Mouse (Mus musculus): ENCODE results near the gene Tubg1. TPM values are rescaled to one million over a fixed set of nuclear protein-coding genes. Genes with fewer than 3 reads are reported as not detected.

Tubg1 gene
- polyA plus RNA-seq, 1 experiment, result 46.6 TPM

DNA sequence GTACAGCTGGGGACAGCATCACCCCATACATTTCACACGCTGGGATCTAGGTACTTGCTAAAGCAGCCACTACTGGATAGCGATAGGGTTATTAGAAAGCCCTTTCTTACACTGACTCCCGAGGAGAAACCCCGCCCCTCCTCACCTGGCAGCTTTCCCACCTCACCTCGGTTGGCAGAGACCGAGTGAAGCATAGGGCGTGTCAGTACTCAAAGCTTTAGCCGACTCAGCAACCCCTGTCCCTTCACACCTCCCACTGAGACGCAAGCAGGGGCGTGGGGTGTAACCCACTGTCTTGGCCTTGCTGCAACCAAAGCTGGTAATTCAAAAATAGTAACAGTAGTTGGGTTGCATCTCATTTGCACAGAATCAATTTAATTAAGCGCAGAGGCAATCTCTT lies 53.4 kb downstream of the Tubg1 start:
- Histone ChIP-seq H3K4me1 (ENCODE audit: control insufficient read depth, insufficient read depth, insufficient read length, low read length) (peaks cover 11% of the 10 kb centered on the region), H3K4me3 (ENCODE audit: insufficient read depth, low read depth, low read length) (peak overlapping the region; percentile 24), H3K27ac (replicated peaks; ENCODE audit: low read depth, low read length) (peak overlapping the region; percentile 61)

- Histone ChIP-seq H3K27ac (replicated peaks; ENCODE audit: low read depth, low read length) (peak overlapping the region; percentile 80), H3K4me3 (ENCODE audit: insufficient read depth, low read depth, low read length) (peak overlapping the region; percentile 63), H3K4me1 (ENCODE audit: control insufficient read depth, insufficient read depth, insufficient read length, low read length) (peaks cover 8% of the 10 kb centered on the region)
These were observed 54.1 kb downstream of the Tubg1 start for GRCm38 (mm10) chr11:101173631-101174388.

DNA sequence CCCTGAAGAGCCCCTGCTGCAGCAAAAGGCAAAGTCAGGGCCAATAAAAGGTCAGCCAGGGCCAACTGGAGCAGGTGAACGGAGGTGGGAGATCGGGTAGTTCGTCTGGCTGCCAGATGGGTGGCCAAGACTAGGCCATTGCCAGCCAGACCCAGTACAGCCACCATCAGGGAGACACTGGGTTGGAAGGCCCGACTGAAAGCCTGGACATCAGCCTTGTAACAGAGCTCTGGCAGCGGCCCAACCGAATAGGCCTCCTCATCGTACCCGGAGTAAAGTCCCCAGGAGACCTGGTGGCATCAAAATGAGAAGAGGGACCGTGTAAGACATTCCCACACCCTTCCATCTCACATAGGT lies 54.6 kb downstream of the Tubg1 start:
- peak overlapping the region; percentile 80 for H3K27ac ChIP-seq (replicated peaks; ENCODE audit: low read depth, low read length)
- peaks cover 8% of the 10 kb centered on the region for H3K4me1 ChIP-seq (ENCODE audit: control insufficient read depth, insufficient read depth, insufficient read length, low read length)
- H3K4me3 ChIP-seq (ENCODE audit: insufficient read depth, low read depth, low read length), result peak overlapping the region; percentile 63

DNA sequence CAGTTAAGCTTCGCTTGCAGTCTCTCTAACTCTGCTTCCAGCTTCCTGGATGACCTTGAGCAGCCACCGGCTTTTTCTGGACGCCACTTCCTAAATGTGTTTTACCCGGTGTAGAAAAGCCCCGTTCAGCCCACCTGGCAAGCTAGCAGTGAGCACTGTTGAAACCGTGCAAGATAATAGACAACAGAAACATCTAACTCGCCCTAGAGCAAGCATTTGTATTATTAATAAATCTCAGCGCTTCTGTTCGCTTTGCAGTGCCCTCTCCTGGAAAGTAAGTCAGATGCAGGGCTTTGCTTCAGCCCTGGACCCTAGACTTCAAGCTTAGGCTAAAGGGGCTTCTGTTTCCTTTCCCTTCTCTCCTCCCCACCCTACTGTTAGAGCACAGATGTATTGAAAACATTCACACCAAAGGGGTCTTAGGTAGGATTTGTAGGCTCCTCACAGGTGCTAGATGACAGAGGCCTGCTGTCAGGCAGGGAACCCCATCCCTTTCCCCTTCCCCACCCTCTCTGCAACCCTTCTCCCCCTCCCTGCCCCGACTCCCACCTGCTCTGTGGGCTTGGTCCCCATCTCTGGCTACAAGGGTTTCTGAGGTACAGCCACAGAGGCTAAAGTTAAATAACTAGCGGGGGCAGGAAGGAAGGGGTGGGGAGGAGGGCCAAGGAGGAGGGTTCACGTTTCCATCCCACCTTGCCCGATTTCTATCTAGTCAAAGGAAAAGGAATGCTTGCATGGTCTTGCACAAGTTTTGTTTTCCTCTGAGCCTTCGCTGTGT lies 55.3 kb downstream of the Tubg1 start, which contains the start of gene Ccr10:
Gene Ccr10 (minus strand): TSS at position 593 of the 778 bp plus-strand sequence.
- peak within 1 kb of the TSS; percentile 80 for H3K27ac ChIP-seq (replicated peaks; ENCODE audit: low read depth, low read length)

GRCm38 (mm10) chr11:101175636-101176116 lies 55.9 kb downstream of the Tubg1 start:
- Histone ChIP-seq H3K4me3 (ENCODE audit: insufficient read depth, low read depth, low read length) (peak overlapping the region; percentile 63), H3K27ac (replicated peaks; ENCODE audit: low read depth, low read length) (no peak overlapping the region), H3K4me1 (ENCODE audit: control insufficient read depth, insufficient read depth, insufficient read length, low read length) (peaks cover 8% of the 10 kb centered on the region)

More for the DNA sequence above, 55.3 kb downstream of the Tubg1 start, which contains the start of gene Ccr10:
- Histone ChIP-seq H3K4me1 (ENCODE audit: control insufficient read depth, insufficient read depth, insufficient read length, low read length) (peaks cover 8% of the 10 kb centered on the region), H3K4me3 (ENCODE audit: insufficient read depth, low read depth, low read length) (peak within 1 kb of the TSS; percentile 63)

Other genes with a start within 250 kb of the Tubg1 start
- gene Stat3, start 180.4 kb upstream of the Tubg1 start, polyA plus RNA-seq (2012; ENCODE audit: insufficient read depth, insufficient read length, missing spikeins), result 18.8 and 20.9 TPM in 2 replicates
- 242 and 279 TPM in 2 replicates for gene Cavin1, start 149.1 kb upstream of the Tubg1 start, polyA plus RNA-seq (2012; ENCODE audit: insufficient read depth, insufficient read length, missing spikeins)
- gene Atp6v0a1, start 110.5 kb upstream of the Tubg1 start, polyA plus RNA-seq (2012; ENCODE audit: insufficient read depth, insufficient read length, missing spikeins), result 26.1 and 26.7 TPM in 2 replicates
- 4.4 and 7.1 TPM in 2 replicates for gene Naglu, start 49.9 kb upstream of the Tubg1 start, polyA plus RNA-seq (2012; ENCODE audit: insufficient read depth, insufficient read length, missing spikeins)
- not detected in 2 replicates for gene Hsd17b1, start 41.5 kb upstream of the Tubg1 start, polyA plus RNA-seq (2012; ENCODE audit: insufficient read depth, insufficient read length, missing spikeins)
- gene Coasy, start 37.4 kb upstream of the Tubg1 start, polyA plus RNA-seq (2012; ENCODE audit: insufficient read depth, insufficient read length, missing spikeins), result 98.3 and 102 TPM in 2 replicates
- 55.0 and 67.5 TPM in 2 replicates for gene Mlx, start 32.7 kb upstream of the Tubg1 start, polyA plus RNA-seq (2012; ENCODE audit: insufficient read depth, insufficient read length, missing spikeins)
- gene Psmc3ip, start 24.5 kb upstream of the Tubg1 start, polyA plus RNA-seq (2012; ENCODE audit: insufficient read depth, insufficient read length, missing spikeins), result 1.7 and 3.6 TPM in 2 replicates
- 43.7 and 49.6 TPM in 2 replicates for gene Retreg3, start within 50 bp of the Tubg1 start, polyA plus RNA-seq (2012; ENCODE audit: insufficient read depth, insufficient read length, missing spikeins)
- 1.1 and 1.9 TPM in 2 replicates for gene Tubg2, start 36.0 kb downstream of the Tubg1 start, polyA plus RNA-seq (2012; ENCODE audit: insufficient read depth, insufficient read length, missing spikeins)
- gene Cntnap1, start 50.6 kb downstream of the Tubg1 start, polyA plus RNA-seq (2012; ENCODE audit: insufficient read depth, insufficient read length, missing spikeins), result 7.2 and 11.2 TPM in 2 replicates
- gene Plekhh3, start 51.4 kb downstream of the Tubg1 start, polyA plus RNA-seq (2012; ENCODE audit: insufficient read depth, insufficient read length, missing spikeins), result 21.8 and 33.6 TPM in 2 replicates
- 1.2 TPM in 1 of 2 replicates, not detected in the other for gene Ccr10, start 55.5 kb downstream of the Tubg1 start, polyA plus RNA-seq (2012; ENCODE audit: insufficient read depth, insufficient read length, missing spikeins)
- gene Ezh1, start 106.5 kb downstream of the Tubg1 start, polyA plus RNA-seq (2012; ENCODE audit: insufficient read depth, insufficient read length, missing spikeins), result 13.3 and 20.7 TPM in 2 replicates
- gene Ramp2, start 126.1 kb downstream of the Tubg1 start, polyA plus RNA-seq (2012; ENCODE audit: insufficient read depth, insufficient read length, missing spikeins), result 20.0 and 27.6 TPM in 2 replicates
- 109 and 141 TPM in 2 replicates for gene Vps25, start 133.8 kb downstream of the Tubg1 start, polyA plus RNA-seq (2012; ENCODE audit: insufficient read depth, insufficient read length, missing spikeins)
- gene Wnk4, start 140.6 kb downstream of the Tubg1 start, polyA plus RNA-seq (2012; ENCODE audit: insufficient read depth, insufficient read length, missing spikeins), result not detected in 2 replicates
- gene Cntd1, start 159.1 kb downstream of the Tubg1 start, polyA plus RNA-seq (2012; ENCODE audit: insufficient read depth, insufficient read length, missing spikeins), result 0.75 and 0.79 TPM in 2 replicates
- gene Coa3, start 159.2 kb downstream of the Tubg1 start, polyA plus RNA-seq (2012; ENCODE audit: insufficient read depth, insufficient read length, missing spikeins), result 134 and 144 TPM in 2 replicates
- gene Becn1, start 182.3 kb downstream of the Tubg1 start, polyA plus RNA-seq (2012; ENCODE audit: insufficient read depth, insufficient read length, missing spikeins), result 38.3 and 48.7 TPM in 2 replicates
- 58.0 and 79.6 TPM in 2 replicates for gene Psme3, start 196.3 kb downstream of the Tubg1 start, polyA plus RNA-seq (2012; ENCODE audit: insufficient read depth, insufficient read length, missing spikeins)
- gene Aoc2, start 205.1 kb downstream of the Tubg1 start, polyA plus RNA-seq (2012; ENCODE audit: insufficient read depth, insufficient read length, missing spikeins), result 0.55 TPM in 1 of 2 replicates, not detected in the other
- 156 and 209 TPM in 2 replicates for gene Aoc3, start 210.7 kb downstream of the Tubg1 start, polyA plus RNA-seq (2012; ENCODE audit: insufficient read depth, insufficient read length, missing spikeins)
- gene G6pc, start 247.6 kb downstream of the Tubg1 start, polyA plus RNA-seq (2012; ENCODE audit: insufficient read depth, insufficient read length, missing spikeins), result not detected in 2 replicates